Mouse (Mus musculus): Measurements from ENCODE around the gene Fcna. TPM values are rescaled to one million over a fixed set of nuclear protein-coding genes. Genes with fewer than 3 reads are reported as not detected.
A peak's percentile ranks its signal among the peaks of the same experiment; 100 is the strongest.

The Fcna gene
- polyA plus RNA-seq, 2 experiments, result 0.98 to 2.0 TPM

- H3K27ac ChIP-seq (replicated peaks; ENCODE audit: low read depth, low read length), result no peak overlapping the region
- H3K27me3 ChIP-seq (ENCODE audit: control insufficient read depth, insufficient read depth, low read length), result no peaks in the 10 kb centered on the region
- TF ChIP-seq POLR2A (IDR thresholded peaks at IDR 0.05; ENCODE audit: borderline replicate concordance, extremely low read depth, insufficient read depth, insufficient read length), result no peak
- no peak overlapping the region for H3K4me3 ChIP-seq (replicated peaks; ENCODE audit: low read length)
- DNase-seq (ENCODE audit: low spot score) (no peak), ATAC-seq (ENCODE audit: low FRiP score, low read depth) (no peak)
- no peak overlapping the region for H3K9ac ChIP-seq (ENCODE audit: low read depth, low read length, severe bottlenecking)
- H3K36me3 ChIP-seq (ENCODE audit: control insufficient read depth, insufficient read depth, low read length), result no peaks in the 10 kb centered on the region
- 67% methylated on average over 5 of the region's 5 CpGs for WGBS
- no peak overlapping the region for H3K4me2 ChIP-seq (replicated peaks; ENCODE audit: low read depth, low read length, severe bottlenecking)
- no peaks in the 10 kb centered on the region for H3K9me3 ChIP-seq (ENCODE audit: control insufficient read depth, low read length)
- peaks cover 2% of the 10 kb centered on the region; the same call in 1 of the 2 replicates for H3K4me1 ChIP-seq (ENCODE audit: control insufficient read depth, insufficient read depth, low read length)
Observed at GRCm38 (mm10) chr2:25625986-25626385, 1.8 kb downstream of the Fcna start.

- Histone ChIP-seq H3K4me3 (replicated peaks; ENCODE audit: low read length) (peak within 1 kb of the TSS; percentile 49), H3K27me3 (ENCODE audit: control insufficient read depth, insufficient read depth, low read length) (peaks cover 12% of the 10 kb centered on the region), H3K4me2 (replicated peaks; ENCODE audit: low read depth, low read length, severe bottlenecking) (peak within 1 kb of the TSS; percentile 69), H3K27ac (replicated peaks; ENCODE audit: low read depth, low read length) (peak within 1 kb of the TSS; percentile 27; the same call in 1 of the 2 replicates), H3K4me1 (ENCODE audit: control insufficient read depth, insufficient read depth, low read length) (peaks cover 3% of the 10 kb centered on the region; the same call in 1 of the 2 replicates), H3K9ac (ENCODE audit: low read depth, low read length, severe bottlenecking) (peak within 1 kb of the TSS; percentile 65), H3K36me3 (ENCODE audit: control insufficient read depth, insufficient read depth, low read length) (no peaks in the 10 kb centered on the region), H3K9me3 (ENCODE audit: control insufficient read depth, low read length) (no peaks in the 10 kb centered on the region)
- 7% methylated on average over 34 of the region's 34 CpGs for WGBS
- DNase-seq (ENCODE audit: low spot score), result peak; percentile 86
- ATAC-seq (ENCODE audit: low FRiP score, low read depth), result peak; percentile 91
- TF ChIP-seq POLR2A (IDR thresholded peaks at IDR 0.05; ENCODE audit: borderline replicate concordance, extremely low read depth, insufficient read depth, insufficient read length), result 0 out of 2 replicates have a peak, but pooled peaks have one; percentile 46
Observed at GRCm38 (mm10) chr2:25621229-25622200, 6.3 kb downstream of the Fcna start, which contains the start of gene Tmem141. TSS of gene Tmem141 (minus strand) at chr2:25622005.

GRCm38 (mm10) chr2:25620852-25621228 is 7.0 kb downstream of the Fcna start:
- Histone ChIP-seq H3K4me1 (ENCODE audit: control insufficient read depth, insufficient read depth, low read length) (peaks cover 3% of the 10 kb centered on the region; the same call in 1 of the 2 replicates), H3K27me3 (ENCODE audit: control insufficient read depth, insufficient read depth, low read length) (peaks cover 19% of the 10 kb centered on the region), H3K4me2 (replicated peaks; ENCODE audit: low read depth, low read length, severe bottlenecking) (peak overlapping the region; percentile 69; the same call in 1 of the 2 replicates), H3K9ac (ENCODE audit: low read depth, low read length, severe bottlenecking) (peak overlapping the region; percentile 8; the same call in 1 of the 2 replicates), H3K4me3 (replicated peaks; ENCODE audit: low read length) (no peak overlapping the region), H3K9me3 (ENCODE audit: control insufficient read depth, low read length) (no peaks in the 10 kb centered on the region), H3K36me3 (ENCODE audit: control insufficient read depth, insufficient read depth, low read length) (no peaks in the 10 kb centered on the region), H3K27ac (replicated peaks; ENCODE audit: low read depth, low read length) (no peak overlapping the region)
- ATAC-seq (ENCODE audit: low FRiP score, low read depth) (no peak), DNase-seq (ENCODE audit: low spot score) (no peak)
- WGBS, result 83% methylated on average over 4 of the region's 4 CpGs
- no peak for TF ChIP-seq POLR2A (IDR thresholded peaks at IDR 0.05; ENCODE audit: borderline replicate concordance, extremely low read depth, insufficient read depth, insufficient read length)

- no peak overlapping the region for H3K4me2 ChIP-seq (replicated peaks; ENCODE audit: low read depth, low read length, severe bottlenecking)
- H3K4me1 ChIP-seq (ENCODE audit: control insufficient read depth, insufficient read depth, low read length), result peaks cover 3% of the 10 kb centered on the region; the same call in 1 of the 2 replicates
- WGBS, result 81% methylated on average over 6 of the region's 6 CpGs
- peak overlapping the region; percentile 8; the same call in 1 of the 2 replicates for H3K9ac ChIP-seq (ENCODE audit: low read depth, low read length, severe bottlenecking)
- no peak overlapping the region for H3K4me3 ChIP-seq (replicated peaks; ENCODE audit: low read length)
- no peaks in the 10 kb centered on the region for H3K9me3 ChIP-seq (ENCODE audit: control insufficient read depth, low read length)
- H3K27ac ChIP-seq (replicated peaks; ENCODE audit: low read depth, low read length), result no peak overlapping the region
- H3K36me3 ChIP-seq (ENCODE audit: control insufficient read depth, insufficient read depth, low read length), result no peaks in the 10 kb centered on the region
- ATAC-seq (ENCODE audit: low FRiP score, low read depth) (no peak), DNase-seq (ENCODE audit: low spot score) (no peak)
- TF ChIP-seq POLR2A (IDR thresholded peaks at IDR 0.05; ENCODE audit: borderline replicate concordance, extremely low read depth, insufficient read depth, insufficient read length), result no peak
- peaks cover 23% of the 10 kb centered on the region for H3K27me3 ChIP-seq (ENCODE audit: control insufficient read depth, insufficient read depth, low read length)
Observed at GRCm38 (mm10) chr2:25620386-25620785, 7.4 kb downstream of the Fcna start.

GRCm38 (mm10) chr2:25617578-25617977 is 10.3 kb downstream of the Fcna start, which contains the start of gene Ccdc183:
TSS of gene Ccdc183 (minus strand) at chr2:25617678.
- H3K4me3 ChIP-seq (replicated peaks; ENCODE audit: low read length), result peak within 1 kb of the TSS; percentile 8; the same call in 1 of the 2 replicates
- no peak for TF ChIP-seq POLR2A (IDR thresholded peaks at IDR 0.05; ENCODE audit: borderline replicate concordance, extremely low read depth, insufficient read depth, insufficient read length)
- H3K9ac ChIP-seq (ENCODE audit: low read depth, low read length, severe bottlenecking), result 0 out of 2 replicates have a peak within 1 kb of the TSS, but pooled peaks have one; percentile 34
- no peaks in the 10 kb centered on the region for H3K36me3 ChIP-seq (ENCODE audit: control insufficient read depth, insufficient read depth, low read length)
- no peak within 1 kb of the TSS for H3K27ac ChIP-seq (replicated peaks; ENCODE audit: low read depth, low read length)
- WGBS, result 81% methylated on average over 3 of the region's 3 CpGs
- no peaks in the 10 kb centered on the region for H3K9me3 ChIP-seq (ENCODE audit: control insufficient read depth, low read length)
- DNase-seq (ENCODE audit: low spot score), result no peak
- H3K27me3 ChIP-seq (ENCODE audit: control insufficient read depth, insufficient read depth, low read length), result peaks cover 34% of the 10 kb centered on the region
- no peak within 1 kb of the TSS for H3K4me2 ChIP-seq (replicated peaks; ENCODE audit: low read depth, low read length, severe bottlenecking)
- ATAC-seq (ENCODE audit: low FRiP score, low read depth), result no peak
- peaks cover 3% of the 10 kb centered on the region; the same call in 1 of the 2 replicates for H3K4me1 ChIP-seq (ENCODE audit: control insufficient read depth, insufficient read depth, low read length)

Data from limb, embryonic 14.5 days (tissue).